Mouse (Mus musculus): ENCODE measurements at regions not wholly inside any gene's neighbourhood (a gene's known extent, or its start where the extent isn't known, plus 50 kb on each side); places are given as distances from the start of the nearest gene placed in this dataset.

DNA sequence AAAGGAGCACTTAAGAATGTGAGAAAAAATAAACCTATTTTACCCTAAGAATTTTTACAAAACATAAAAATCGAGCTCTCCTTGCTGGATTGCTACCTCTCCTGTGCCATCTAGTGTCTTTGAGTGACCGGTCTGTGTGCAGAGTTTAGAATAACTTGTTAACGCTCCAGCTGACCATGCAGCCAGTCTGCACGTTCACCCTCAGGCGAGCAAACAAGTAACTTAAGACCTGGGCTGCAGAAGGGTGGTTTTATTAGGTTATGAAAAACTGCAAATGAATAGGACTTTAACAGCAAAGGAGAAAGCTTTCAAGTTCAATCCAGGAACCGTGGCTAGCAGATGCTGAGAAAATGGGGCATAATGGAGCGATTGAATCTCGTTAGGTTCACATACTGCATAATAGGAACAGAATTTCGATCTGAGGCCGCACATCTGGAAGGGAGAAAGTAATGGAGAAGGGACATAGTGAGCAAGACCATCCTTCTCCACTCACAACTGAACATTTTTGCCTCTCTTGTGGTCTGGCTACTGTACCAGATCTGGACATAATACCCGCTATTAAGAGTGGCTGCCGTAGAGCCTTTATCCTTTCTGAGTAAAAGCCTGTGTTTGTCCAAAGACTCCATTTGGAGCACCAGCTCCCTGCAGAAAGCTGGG is 363.0 kb upstream of the Intu start:
- DNase-seq (ENCODE audit: low spot score in 2 of 2), result no peak

DNA sequence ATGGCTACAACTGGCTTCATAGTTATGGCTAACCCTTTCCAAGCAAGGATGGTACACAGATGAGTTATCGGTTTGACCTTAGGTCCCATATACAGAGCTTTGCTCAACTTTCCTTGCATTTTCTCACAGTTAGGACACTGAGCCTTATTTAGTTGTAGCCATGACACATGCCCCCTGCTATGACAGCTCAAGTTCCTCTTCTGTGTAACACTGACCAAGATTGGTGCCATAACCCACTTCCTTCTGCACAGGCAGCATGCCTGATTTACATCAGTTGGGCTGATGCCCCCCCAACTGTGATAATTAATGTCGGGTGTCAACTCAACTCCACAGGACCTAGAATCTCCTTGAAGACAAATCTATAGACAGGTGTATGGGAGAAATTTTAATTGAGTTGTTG is 361.5 kb upstream of the Intu start:
- no peak for DNase-seq (ENCODE audit: low spot score in 2 of 2)

DNA sequence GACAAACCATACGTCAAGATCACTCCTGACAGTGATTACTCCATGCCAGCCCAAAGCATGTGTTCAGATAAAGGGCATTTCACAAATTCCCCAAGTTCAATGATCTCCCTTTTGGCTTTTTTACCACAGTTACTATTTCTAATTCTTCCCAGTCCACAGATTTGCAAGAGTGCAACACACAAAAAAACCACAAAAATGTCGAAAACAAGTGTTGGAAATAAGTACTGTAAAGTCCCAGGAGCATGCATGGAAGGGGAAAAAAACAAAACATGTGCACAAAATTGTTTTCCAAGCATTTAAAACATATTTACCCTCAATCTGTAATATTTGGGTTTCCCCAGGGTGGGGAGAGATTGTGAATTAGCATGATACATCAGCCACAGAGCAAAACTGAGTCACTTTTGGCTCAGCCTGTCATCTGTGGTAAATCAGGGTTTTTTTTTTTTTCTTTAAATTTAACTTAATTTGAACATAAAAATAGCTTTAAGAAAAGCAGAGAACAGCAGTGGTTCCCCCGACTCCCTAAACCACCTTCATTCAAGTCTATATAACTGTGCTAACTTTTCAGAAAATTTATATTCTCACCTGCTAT is 351.3 kb upstream of the Intu start:
- DNase-seq (ENCODE audit: low spot score in 2 of 2), result no peak

DNA sequence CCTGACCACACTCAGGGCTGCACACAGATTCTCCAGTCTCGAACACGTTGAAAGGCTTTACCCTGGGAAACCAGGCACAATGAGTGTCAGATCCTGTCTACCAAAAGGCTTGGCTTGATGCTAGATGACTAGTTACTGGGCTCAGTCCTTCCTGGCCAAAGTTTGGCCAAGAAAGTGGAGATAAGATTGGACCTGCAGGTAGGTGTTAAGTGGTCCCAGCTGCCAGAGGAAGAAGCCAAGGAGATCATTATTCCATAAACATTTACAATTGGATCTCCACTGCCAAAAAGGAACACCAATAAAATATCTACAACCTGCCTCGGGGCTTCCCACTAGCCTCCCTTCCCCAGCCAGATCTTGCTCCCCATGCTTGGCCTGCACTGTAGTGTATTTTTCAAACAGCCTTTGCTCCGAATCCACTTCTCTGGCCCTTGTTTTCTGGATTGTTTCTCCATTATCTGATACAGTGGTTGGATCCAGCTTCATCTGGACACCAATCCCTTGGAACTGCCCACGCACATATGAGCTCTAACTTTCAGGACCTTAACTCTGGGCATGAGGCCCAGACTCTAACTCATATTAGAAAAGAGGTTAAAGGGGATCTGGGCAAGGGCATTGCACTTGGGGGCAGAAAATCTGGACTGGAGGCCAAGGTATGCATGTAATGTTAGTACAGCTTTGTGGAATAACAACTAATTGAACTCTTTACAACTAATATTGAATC is 345.3 kb upstream of the Intu start:
- no peak for DNase-seq (ENCODE audit: low spot score in 2 of 2)

DNA sequence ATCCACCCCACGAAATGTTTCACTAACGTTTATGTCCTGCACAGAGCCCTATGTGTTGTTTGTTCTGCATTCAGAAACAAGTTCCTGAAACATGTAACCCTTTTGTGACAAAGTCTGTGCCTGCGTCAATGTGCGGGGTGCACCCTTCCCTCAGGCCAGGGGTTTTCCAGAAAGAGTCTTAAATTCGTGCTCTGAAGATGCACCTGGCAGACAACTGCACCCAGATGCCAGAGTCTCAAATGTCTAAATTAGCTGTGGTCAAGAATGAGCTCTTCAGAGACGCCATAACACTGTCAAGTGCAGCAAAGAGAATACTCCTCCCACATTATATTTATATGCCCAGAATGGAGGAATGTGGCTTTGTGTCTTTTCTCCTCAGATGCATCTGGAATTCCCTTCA is 341.6 kb upstream of the Intu start:
- DNase-seq (ENCODE audit: low spot score in 2 of 2), result no peak

DNA sequence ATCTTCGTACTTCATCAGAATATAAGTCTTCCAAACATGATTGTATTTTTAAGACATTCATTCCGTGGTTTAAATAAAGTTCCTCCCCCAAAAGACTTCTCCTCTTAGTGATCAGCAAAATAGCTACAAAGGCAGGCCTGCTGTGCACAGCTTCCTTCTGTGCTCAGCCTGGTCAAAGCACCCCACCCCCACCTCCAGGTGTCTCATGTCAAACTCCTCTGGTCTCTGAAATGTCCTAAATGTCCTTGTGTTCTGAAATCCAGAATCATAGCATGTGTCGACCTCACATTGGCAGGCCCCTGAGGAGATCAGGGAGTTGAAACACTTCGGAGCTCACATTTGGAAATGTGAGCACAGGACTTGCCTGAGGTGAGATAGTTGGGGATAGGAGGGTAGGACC is 341.1 kb upstream of the Intu start:
- no peak for DNase-seq (ENCODE audit: low spot score in 2 of 2)

DNA sequence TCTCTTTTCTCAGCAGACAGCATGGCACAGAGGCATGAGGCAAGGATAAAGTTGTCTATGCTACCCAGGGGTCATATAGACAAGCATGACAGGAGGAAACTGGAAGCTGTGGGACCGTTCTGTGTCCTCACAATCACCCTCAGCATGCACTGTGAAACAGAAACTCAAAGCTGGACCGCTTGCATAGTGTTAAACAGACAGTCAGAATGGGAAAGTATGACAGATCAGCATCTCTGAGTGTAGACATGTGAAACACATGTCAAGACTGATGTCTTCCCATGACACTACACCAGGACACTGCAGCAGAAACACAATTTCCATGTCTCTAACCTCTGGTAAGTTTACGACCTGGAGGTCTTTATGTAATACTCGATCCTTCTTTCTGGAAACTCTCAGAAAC is 330.9 kb upstream of the Intu start:
- DNase-seq (ENCODE audit: low spot score in 2 of 2), result no peak

DNA sequence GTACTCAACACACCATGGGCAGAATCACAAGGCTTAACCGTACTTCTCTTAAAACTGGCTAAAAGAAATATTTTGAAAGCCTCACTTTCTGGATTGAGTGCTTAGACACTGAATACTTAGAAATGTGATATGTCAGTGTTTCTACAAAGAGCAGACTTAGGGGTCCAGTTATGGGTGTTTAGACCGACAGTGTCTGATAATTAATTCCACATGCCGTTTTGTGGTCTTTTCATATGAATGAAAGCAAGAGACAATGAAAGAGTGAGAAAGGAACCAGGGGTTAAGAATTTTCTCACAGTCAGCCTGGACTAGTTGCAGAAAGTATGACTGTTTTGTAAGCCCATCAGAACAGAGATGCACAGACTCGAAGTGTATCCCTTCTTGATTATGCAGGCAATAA is 324.8 kb upstream of the Intu start:
- DNase-seq (ENCODE audit: low spot score in 2 of 2), result no peak

DNA sequence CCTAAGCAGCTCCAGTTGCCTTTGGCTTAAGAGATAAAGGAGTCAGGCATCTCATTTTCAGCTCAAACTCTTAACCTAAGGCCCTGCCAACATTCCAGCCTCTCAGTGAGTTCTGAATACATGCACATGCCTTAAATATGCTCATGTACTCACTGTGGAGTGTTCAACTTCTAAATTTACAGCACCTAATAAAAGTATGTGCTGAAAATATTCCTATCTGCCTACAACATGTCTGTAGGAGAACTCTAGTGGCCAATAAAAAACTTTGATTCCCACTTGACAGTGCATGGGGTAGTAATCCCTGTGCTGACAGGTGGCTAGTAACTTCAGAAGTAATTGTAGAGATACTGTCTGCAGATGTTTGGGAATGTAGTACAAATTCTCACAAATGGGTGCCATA is 319.3 kb upstream of the Intu start:
- no peak for DNase-seq (ENCODE audit: low spot score in 2 of 2)

DNA sequence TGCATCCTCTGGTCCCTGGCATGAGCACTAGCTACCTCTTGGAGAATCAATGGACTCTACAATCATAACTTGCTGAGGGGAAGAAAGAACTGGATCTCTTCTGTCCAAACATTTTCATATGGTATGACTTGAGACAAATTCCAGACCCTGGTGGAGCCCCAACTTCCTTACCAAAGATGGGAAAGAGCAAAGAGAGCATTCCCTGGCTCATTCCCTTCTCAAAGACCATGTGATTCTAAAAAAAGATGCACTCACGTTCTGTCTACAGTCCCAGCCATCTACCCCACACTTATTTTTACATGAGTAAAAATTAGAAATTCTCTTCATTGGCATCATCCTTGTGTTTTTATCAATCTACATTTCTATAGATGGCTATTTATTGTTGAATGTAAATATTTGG is 304.3 kb upstream of the Intu start:
- DNase-seq (ENCODE audit: low spot score in 2 of 2), result no peak

DNA sequence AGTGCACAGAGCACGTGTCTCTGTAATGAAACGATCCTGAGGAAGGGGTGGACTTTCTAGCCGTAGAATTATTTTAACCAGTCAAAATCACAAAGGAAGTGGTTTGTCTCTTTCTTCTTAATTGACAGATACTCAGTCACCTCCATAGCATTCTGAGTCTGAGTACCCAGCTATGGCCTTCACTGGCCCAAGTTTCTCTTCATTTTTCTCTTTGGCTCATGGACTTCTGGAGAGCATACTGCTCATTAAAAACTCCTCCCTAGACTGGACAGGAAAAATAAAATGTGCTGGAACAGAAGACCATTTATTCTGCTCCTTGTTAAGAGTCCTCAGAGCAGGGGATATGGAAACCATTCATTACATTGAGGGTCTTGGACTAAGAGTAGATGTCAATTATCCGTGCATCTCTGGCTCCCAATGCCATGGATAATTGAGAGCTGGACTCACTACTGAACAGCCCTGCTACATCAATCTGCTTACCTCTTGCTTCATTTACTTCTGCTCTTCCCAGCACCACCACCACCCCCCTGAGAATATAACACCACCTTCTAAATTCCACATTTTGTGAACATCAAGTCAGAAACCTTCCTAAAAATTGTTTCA is 287.5 kb upstream of the Intu start:
- no peak for DNase-seq (ENCODE audit: low spot score in 2 of 2)

DNA sequence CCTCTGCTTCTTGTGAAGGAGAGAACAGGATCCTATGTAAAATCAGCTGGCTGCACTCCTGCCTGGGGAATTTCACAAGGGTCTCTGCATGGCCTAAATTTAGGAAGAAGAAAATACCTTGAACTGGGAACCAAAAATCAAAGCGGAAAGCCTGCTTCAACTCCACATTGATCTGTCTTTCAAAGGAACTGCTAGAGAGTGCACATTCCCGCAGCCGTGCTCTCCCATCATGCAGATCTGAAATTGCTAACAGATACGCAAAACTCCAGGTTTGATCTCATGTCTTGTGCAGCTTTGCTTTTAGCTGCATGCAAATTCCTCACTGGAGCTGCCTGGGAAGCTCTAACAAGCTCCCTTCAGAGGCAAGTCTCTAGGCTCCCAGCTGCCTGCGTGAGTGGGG is 276.7 kb upstream of the Intu start:
- no peak for DNase-seq (ENCODE audit: low spot score in 2 of 2)

DNA sequence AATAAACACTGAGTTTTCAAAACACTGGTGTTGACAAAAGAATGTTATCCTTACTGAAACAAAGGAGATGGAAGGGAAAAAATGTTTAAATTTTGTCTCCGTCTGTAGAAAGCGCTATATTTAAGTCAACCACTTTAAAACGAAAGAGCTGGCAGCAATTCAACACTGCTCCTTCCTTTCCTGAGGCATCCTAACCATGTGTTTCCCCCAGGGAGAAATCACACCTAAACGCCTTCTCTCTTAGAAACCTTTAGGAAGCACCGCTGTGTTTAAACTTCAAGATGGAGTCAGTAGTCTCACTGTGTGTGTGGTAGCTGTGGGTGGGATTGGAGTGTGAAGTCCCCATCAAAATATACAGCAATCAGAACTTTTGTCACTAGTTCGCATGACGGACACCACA is 268.6 kb upstream of the Intu start:
- no peak for DNase-seq (ENCODE audit: low spot score in 2 of 2)

DNA sequence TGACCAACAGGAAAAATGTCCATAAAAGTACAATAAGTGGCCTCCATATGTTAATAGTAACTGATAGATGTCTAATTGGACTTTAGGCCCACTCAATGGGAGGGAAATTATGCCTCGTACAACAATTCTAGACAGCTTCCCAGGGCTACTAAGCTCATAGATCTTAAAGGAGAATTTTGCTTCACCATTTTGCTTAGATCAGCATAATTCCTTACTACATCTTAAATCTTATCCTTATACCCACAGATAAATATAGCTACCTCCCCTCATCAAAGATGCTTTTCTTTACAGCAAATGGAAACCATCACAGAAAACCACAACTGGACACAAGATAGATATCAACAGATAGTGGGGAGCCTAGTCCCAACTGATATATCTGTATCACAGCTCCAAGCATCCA is 263.6 kb upstream of the Intu start:
- DNase-seq (ENCODE audit: low spot score in 2 of 2), result no peak

DNA sequence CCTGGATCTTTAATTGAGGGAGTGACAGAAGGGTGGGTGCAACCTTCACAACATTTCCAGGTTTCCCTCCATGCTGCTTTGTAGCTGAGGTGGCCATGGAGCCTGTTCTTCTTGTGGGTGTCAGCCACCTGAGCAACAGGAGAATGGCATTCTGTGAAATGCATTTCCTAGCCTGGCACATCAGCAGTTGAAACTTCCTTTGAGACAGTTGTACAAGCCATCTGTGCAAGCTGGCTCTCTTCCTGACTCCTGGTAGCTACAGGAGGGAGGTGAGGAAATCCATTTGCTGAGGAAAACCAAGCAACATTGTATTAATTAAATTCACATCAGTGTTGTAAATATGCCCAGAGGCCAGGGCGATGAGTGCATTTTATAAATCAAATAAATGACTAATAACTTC is 248.2 kb upstream of the Intu start:
- no peak for DNase-seq (ENCODE audit: low spot score in 2 of 2)

DNA sequence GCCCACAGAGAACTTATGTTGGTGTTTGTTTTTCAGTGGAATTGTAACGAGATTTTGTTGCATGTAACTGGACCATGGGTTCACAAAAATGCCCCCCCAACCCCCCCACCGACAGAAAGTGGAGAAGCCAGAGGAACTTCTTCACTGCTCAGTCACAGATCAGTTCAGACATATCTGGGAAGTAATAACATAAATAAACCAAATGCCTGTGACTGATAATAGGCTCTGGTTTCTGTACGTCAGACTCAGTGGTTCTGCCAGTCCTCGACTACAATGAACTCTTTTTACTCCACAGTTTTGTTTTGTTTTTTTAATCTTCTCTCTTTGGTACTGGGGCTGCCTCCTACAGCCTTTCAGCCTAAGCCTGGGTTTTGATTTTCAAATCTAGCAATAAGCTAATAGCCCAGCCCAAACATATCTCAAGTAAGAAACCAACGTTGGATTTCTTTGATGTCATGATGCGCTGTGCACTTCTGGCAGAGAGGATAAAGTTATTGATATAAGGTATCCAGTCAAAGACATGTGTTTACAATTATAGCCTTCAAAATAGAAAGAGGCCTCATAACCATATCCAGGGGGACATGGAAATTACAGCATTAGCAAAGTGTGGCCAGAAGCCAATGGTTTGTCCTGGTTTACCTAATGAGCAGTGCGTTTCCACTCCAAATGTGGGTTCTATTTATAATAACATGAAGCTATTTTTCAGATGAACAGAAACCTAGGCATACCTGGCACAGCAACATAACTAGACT is 244.0 kb upstream of the Intu start:
- no peak for DNase-seq (ENCODE audit: low spot score in 2 of 2)

DNA sequence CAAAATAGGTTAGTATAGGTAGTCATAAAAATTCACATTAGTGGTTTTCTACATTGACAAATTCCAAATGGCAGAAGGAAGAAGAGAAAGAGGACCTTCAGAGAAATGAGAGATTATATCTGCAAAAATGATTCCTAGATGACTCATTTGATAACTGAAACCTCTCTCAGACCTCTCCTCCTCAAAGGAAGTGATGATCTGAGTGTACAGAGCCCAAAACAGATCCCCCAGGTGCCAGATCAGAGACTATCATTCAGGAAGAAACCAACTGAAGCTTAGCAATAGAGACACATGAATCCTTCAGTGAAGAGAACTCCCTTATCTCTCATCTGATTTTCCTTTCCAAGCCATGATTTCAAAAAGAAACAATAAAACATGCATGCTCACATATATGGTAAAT is 234.0 kb upstream of the Intu start:
- no peak for DNase-seq (ENCODE audit: low spot score in 2 of 2)

DNA sequence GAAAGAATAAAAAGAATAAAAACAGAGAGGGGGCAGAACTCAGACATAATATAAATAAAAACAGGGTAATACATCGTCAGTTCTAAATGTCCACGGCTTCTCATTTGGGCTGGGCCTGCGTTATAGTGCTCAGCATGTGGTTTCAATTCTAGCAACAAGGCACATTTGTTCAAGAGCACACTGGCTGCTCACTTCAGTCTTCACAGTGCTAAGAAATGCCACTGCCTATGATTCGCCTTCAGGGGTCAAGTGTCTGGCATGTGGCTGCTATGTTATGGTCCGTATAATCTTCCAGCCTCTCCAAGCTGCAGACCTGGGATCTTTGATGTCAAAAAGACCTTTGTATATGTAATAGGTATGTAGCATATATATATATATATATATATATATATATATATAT is 210.8 kb upstream of the Intu start:
- no peak for DNase-seq (ENCODE audit: low spot score in 2 of 2)

DNA sequence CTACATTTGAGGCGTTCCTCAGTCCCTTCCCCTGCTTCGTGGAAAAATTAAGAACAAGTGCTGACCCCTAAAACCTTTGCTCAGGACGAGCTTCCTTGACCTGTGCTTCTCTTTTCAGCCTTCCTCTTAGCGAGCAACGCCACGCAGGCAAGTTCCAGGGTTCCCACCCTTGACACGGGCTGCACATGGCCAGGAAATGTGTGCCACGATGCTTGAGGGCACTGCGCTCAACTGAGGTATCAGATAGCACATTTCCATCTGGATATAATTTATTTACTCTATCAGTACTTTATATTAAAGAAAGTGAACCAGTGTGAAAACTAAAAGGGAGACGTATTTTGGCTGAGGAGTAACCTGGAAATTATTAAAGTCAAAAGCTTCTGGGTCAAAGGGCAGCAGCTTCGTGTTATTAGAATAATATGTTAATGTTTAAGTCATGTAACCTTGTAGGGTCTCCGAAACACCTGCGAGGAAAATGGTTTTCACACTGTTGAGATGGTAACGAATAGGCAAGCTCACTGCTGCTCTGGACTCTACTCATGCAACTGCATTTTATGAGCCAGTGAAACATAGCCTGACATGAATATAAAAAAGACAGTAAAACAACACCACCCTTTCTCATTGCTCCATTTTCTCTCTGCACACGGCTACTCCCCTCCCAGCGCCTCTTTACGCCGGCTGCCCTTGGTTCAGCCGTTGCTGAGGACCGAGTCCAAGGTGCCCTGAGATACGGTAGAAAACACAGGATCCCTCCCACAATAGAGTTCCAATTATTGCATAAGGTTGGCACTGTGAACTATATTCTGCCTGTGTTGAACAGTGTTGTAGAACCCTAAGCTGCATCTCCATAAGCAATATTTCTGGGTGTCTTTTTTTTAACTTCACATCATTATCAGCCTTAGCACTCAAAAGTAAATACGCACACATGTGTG is 204.9 kb upstream of the Intu start:
- no peak for DNase-seq (ENCODE audit: low spot score in 2 of 2)

DNA sequence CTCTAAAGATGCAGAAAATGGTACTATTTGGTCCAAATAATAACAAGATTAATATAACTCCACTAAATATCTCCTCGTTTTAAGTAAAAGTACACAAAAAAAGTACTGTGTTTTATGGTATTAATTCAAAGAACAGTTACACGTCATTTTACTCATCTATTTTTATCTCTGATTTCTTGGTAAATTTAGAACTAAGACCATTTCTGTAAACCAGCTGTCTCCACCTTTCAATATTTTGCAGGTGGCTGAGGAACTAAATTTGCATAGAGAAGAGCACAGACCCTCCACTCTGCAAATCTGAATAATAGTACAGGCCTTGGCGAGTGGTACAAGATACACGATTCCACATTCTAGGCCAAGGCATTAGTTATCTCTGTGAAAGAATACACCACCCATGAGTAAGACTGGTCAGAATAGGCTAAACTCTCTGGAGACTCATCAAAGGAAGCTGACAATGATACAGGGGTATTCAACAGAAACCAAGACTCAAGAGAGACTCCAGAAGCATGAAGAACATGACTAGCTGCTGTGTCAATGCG is 191.5 kb upstream of the Intu start:
- no peak for DNase-seq (ENCODE audit: low spot score in 2 of 2)

DNA sequence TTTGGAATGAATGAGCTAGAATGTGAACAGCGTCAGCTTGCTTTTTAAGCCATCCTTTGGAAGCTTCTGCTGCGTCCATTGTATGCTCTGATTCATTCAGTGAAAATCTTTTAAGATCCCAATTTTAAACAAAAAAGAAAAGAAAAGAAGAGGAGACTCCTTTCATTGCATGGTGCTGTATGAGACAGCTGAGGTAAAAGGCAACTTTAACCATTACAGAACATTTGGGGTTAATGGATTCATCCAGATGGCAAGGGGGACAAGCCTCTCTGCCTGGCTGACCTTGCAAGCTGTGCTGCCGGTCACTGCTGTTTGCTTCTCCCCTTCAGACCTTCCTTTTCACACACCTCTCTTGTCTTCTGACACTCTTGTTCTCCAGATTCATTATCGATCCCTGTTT is 176.0 kb upstream of the Intu start:
- DNase-seq (ENCODE audit: low spot score in 2 of 2), result no peak

All from heart, adult 9 months (tissue).